ENCODE assay signal across 9 mouse cellular contexts in genomic region chr5:34252307-34252966, GRCm38 (mm10). TPM values are rescaled to one million over a fixed set of nuclear protein-coding genes. Genes with fewer than 3 reads are reported as not detected.
DNase-seq lines count a peak whose midpoint lies in the region; ATAC-seq lines count a peak whose summit lies in the region.
"Had no signal": no experiment of that assay in that cellular context is flagged by ENCODE, and none has a peak within 500 bp of the region (broad histone marks: within the 10 kb centered on the region; RNA-seq: fewer than 3 reads in every experiment).

No protein-coding gene starts in this region.

- H3K27ac ChIP-seq in heart, embryonic 13.5 days (replicated peaks), result no peak overlapping the region; the same call in 1 of the 2 replicates
- no peak overlapping the region for H3K27ac ChIP-seq in heart, embryonic 11.5 days (ENCODE audit: low read depth, low read length)
- H3K27ac ChIP-seq in midbrain, embryonic 12.5 days (replicated peaks), result peak overlapping the region; percentile 52
- H3K27ac ChIP-seq: limb, embryonic 12.5 days had no signal

- peaks cover 16% of the 10 kb centered on the region; the same call in 1 of the 2 replicates for H3K27me3 ChIP-seq in heart, embryonic 13.5 days (replicated peaks)
- no peaks in the 10 kb centered on the region for H3K27me3 ChIP-seq in heart, embryonic 11.5 days (ENCODE audit: control insufficient read depth, insufficient read depth, low read length)
- no peaks in the 10 kb centered on the region for H3K27me3 ChIP-seq in midbrain, embryonic 12.5 days
- H3K27me3 ChIP-seq: limb, embryonic 12.5 days had no signal

- H3K4me1 ChIP-seq in heart, embryonic 13.5 days, result peaks cover 25% of the 10 kb centered on the region
- peaks cover 13% of the 10 kb centered on the region for H3K4me1 ChIP-seq in heart, embryonic 11.5 days (ENCODE audit: control insufficient read depth, insufficient read depth, low read length)
- H3K4me1 ChIP-seq in midbrain, embryonic 12.5 days, result peaks cover 33% of the 10 kb centered on the region

- peak; percentile 19 for DNase-seq in ovary, postnatal 14 days (ENCODE audit: low spot score)
- DNase-seq in ovary, postnatal 36 days (ENCODE audit: low spot score), result no peak
- no peak for DNase-seq in left cerebral cortex, adult 11 months (ENCODE audit: low spot score)
- no peak for DNase-seq in embryo, embryonic 9.5 days (ENCODE audit: extremely low spot score)

- no peaks in the 10 kb centered on the region for H3K9me3 ChIP-seq in heart, embryonic 13.5 days
- H3K9me3 ChIP-seq in heart, embryonic 11.5 days (replicated peaks; ENCODE audit: control insufficient read depth, low read length), result no peaks in the 10 kb centered on the region
- no peaks in the 10 kb centered on the region for H3K9me3 ChIP-seq in midbrain, embryonic 12.5 days
- H3K9me3 ChIP-seq: limb, embryonic 12.5 days had no signal

- 23% methylated on average over 4 of the region's 4 CpGs for WGBS in heart, embryonic 13.5 days
- WGBS in heart, embryonic 11.5 days (ENCODE audit: insufficient replicate concordance), result 36% methylated on average over 4 of the region's 4 CpGs
- whole genome bisulfite sequencing in midbrain, embryonic 12.5 days, result 40% methylated on average over 4 of the region's 4 CpGs

- peak overlapping the region; percentile 22; the same call in 1 of the 2 replicates for H3K4me2 ChIP-seq in heart, embryonic 13.5 days
- no peak overlapping the region for H3K4me2 ChIP-seq in heart, embryonic 11.5 days
- no peak overlapping the region for H3K4me2 ChIP-seq in midbrain, embryonic 12.5 days (replicated peaks)
- H3K4me2 ChIP-seq: limb, embryonic 12.5 days had no signal

- ATAC-seq in heart, embryonic 13.5 days (ENCODE audit: extremely low read depth, insufficient number of reproducible peaks, low FRiP score, low TSS enrichment), result no peak
- no peak for ATAC-seq in heart, embryonic 11.5 days (replicated peaks; ENCODE audit: insufficient number of reproducible peaks, low FRiP score, low TSS enrichment)
- 0 out of 2 replicates have a peak, but pooled peaks have one; percentile 30 for ATAC-seq in midbrain, embryonic 12.5 days (ENCODE audit: low FRiP score, low read depth)
- ATAC-seq in frontal cortex, adult (ENCODE audit: low TSS enrichment), result no peak

- H3K36me3 ChIP-seq in heart, embryonic 13.5 days, result no peaks in the 10 kb centered on the region
- no peaks in the 10 kb centered on the region for H3K36me3 ChIP-seq in heart, embryonic 11.5 days (ENCODE audit: control insufficient read depth, insufficient read depth, low read length)
- no peaks in the 10 kb centered on the region for H3K36me3 ChIP-seq in midbrain, embryonic 12.5 days
- H3K36me3 ChIP-seq: limb, embryonic 12.5 days had no signal

- no peak overlapping the region for H3K4me3 ChIP-seq in heart, embryonic 13.5 days
- H3K4me3 ChIP-seq in heart, embryonic 11.5 days (ENCODE audit: low read depth, low read length), result no peak overlapping the region
- H3K4me3 ChIP-seq in midbrain, embryonic 12.5 days, result no peak overlapping the region
- H3K4me3 ChIP-seq: limb, embryonic 12.5 days had no signal

- no peak overlapping the region; the same call in 1 of the 2 replicates for H3K9ac ChIP-seq in heart, embryonic 13.5 days
- H3K9ac ChIP-seq in heart, embryonic 11.5 days (ENCODE audit: low read depth, low read length), result no peak overlapping the region
- H3K9ac ChIP-seq in midbrain, embryonic 12.5 days (replicated peaks), result no peak overlapping the region
- H3K9ac ChIP-seq: limb, embryonic 12.5 days had no signal

RNA-seq across cellular contexts. Expression of gene Zfyve28, which starts 35.8 kb away (rescaled TPM):
- 0.07 and 0.19 TPM in 2 replicates for polyA plus RNA-seq in heart, embryonic 13.5 days (2015; fragmentation: Nextera tagmentation; extraction: Ambion mirVana)
- 0.29 and 0.46 TPM in 2 replicates for polyA plus RNA-seq in heart, embryonic 11.5 days (2014; fragmentation: Nextera tagmentation; extraction: Ambion mirVana)
- polyA plus RNA-seq in midbrain, embryonic 12.5 days (2016; fragmentation: Nextera tagmentation; extraction: Ambion mirVana), result 1.9 and 2.5 TPM in 2 replicates

RNA-seq across cellular contexts. Expression of gene Cfap99, which starts 36.0 kb away (rescaled TPM):
- polyA plus RNA-seq in heart, embryonic 13.5 days (2015; fragmentation: Nextera tagmentation; extraction: Ambion mirVana), result not detected in 2 replicates
- 0.07 and 0.10 TPM in 2 replicates for polyA plus RNA-seq in heart, embryonic 11.5 days (2014; fragmentation: Nextera tagmentation; extraction: Ambion mirVana)
- polyA plus RNA-seq in midbrain, embryonic 12.5 days (2016; fragmentation: Nextera tagmentation; extraction: Ambion mirVana), result not detected in 2 replicates
- polyA plus RNA-seq: limb, embryonic 12.5 days had no signal
